Mouse (Mus musculus): Measurements from ENCODE around the gene Axin1.

- no peak for TF ChIP-seq CTCF (IDR thresholded peaks at IDR 0.05; ENCODE audit: low read depth)
- no peak for TF ChIP-seq EP300 (IDR thresholded peaks at IDR 0.05; ENCODE audit: low read depth)
Measured at GRCm38 (mm10) chr17:26115205-26115898, 23.1 kb upstream of the Axin1 start.
